Comparison of ENCODE assay signal across 14 mouse cellular contexts in the genomic region with DNA sequence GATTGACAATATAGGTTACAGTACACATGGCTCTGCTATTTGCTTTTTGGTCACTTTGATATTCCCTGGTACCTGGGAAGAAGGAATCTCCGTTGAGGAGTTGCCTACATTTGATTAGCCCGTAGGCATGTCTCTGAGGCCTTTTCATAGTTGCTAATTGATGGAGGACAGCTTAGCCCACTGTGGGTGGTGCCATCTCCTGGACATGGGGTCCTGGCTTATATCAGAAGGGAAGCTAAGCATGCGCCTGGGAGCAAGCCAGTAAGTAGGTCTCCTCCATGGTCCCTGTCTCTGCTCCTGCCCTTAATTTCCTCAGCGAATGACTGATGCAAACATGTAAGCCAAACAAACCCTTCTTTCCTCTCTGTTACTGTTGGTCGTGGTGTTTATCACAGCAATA.
A peak's percentile ranks its signal among the peaks of the same experiment; 100 is the strongest.
DNase-seq lines count a peak whose midpoint lies in the region; ATAC-seq and TF ChIP-seq lines count a peak whose summit lies in the region.
"Had no signal": no experiment of that assay in that cellular context is flagged by ENCODE, and none has a peak within 500 bp of the region (broad histone marks: within the 10 kb centered on the region; RNA-seq: fewer than 3 reads in every experiment).

No protein-coding gene starts in this region.

- no peak for TF ChIP-seq CTCF in gastrocnemius, adult 2 months (IDR thresholded peaks at IDR 0.05)
- TF ChIP-seq CTCF in liver, adult 2 months (IDR thresholded peaks at IDR 0.05; ENCODE audit: low read depth, low read length): no peak
- TF ChIP-seq CTCF in CH12.LX (conservative IDR thresholded peaks at IDR 0.05 in 1 of 2, IDR thresholded peaks at IDR 0.05 in 1 of 2; ENCODE audit: low read depth in 2 of 2, low read length in 2 of 2): no peak

- WGBS in liver, adult 2 months: 71% methylated on average over 5 of the region's 5 CpGs
- 84% methylated on average over 5 of the region's 5 CpGs for WGBS in liver, embryonic 11.5 days

- H3K9ac ChIP-seq in liver, adult 2 months (ENCODE audit: low read depth, low read length): no peak overlapping the region
- H3K9ac ChIP-seq in liver, embryonic 11.5 days (ENCODE audit: low read depth, low read length): no peak overlapping the region
- no peak overlapping the region for H3K9ac ChIP-seq in CH12.LX (ENCODE audit: insufficient read depth, low read depth)
- H3K9ac ChIP-seq: embryonic facial prominence, embryonic 15.5 days; heart, embryonic 15.5 days; hindbrain, embryonic 14.5 days had no signal

- TF ChIP-seq POLR2A in liver, adult 2 months (IDR thresholded peaks at IDR 0.05; ENCODE audit: extremely low read depth, insufficient read depth, low read length): no peak
- no peak for TF ChIP-seq POLR2A in CH12.LX (IDR thresholded peaks at IDR 0.05; ENCODE audit: low read depth, low read length)

- no peak overlapping the region for H3K4me2 ChIP-seq in liver, embryonic 11.5 days
- H3K4me2 ChIP-seq in CH12.LX (ENCODE audit: insufficient read depth, low read depth, poor library complexity, severe bottlenecking): no peak overlapping the region
- H3K4me2 ChIP-seq: embryonic facial prominence, embryonic 15.5 days; heart, embryonic 11.5 days; heart, embryonic 15.5 days; hindbrain, embryonic 14.5 days had no signal

- ATAC-seq in liver, embryonic 11.5 days (replicated peaks; ENCODE audit: low FRiP score): no peak

- peak overlapping the region; percentile 73 for H3K27ac ChIP-seq in gastrocnemius, adult 2 months
- H3K27ac ChIP-seq in liver, adult 2 months (replicated peaks; ENCODE audit: insufficient read depth, low read depth, low read length): peak overlapping the region; percentile 42; the same call in 1 of the 2 replicates
- no peak overlapping the region for H3K27ac ChIP-seq in liver, embryonic 11.5 days (ENCODE audit: low read depth, low read length)
- H3K27ac ChIP-seq in CH12.LX (ENCODE audit: insufficient read depth, low read depth): peak overlapping the region; percentile 21; the same call in 1 of the 2 replicates
- peak overlapping the region; percentile 15; the same call in 1 of the 2 replicates for H3K27ac ChIP-seq in brown adipose tissue, adult 24 weeks (replicated peaks; ENCODE audit: low read depth, low read length)
- H3K27ac ChIP-seq: embryonic facial prominence, embryonic 15.5 days; heart, embryonic 15.5 days; hindbrain, embryonic 14.5 days had no signal

- no peaks in the 10 kb centered on the region for H3K36me3 ChIP-seq in liver, adult 2 months (ENCODE audit: control insufficient read depth, insufficient read depth, low read length)
- H3K36me3 ChIP-seq in liver, embryonic 11.5 days (ENCODE audit: control insufficient read depth, insufficient read depth, low read length): no peaks in the 10 kb centered on the region
- peaks cover 16 to 47% of the 10 kb centered on the region in 2 experiments for H3K36me3 ChIP-seq in CH12.LX (replicated peaks in 1 of 2; ENCODE audit: control insufficient read depth in 1 of 2, insufficient read depth in 1 of 2, low read length in 1 of 2)
- H3K36me3 ChIP-seq: embryonic facial prominence, embryonic 15.5 days; heart, embryonic 15.5 days; hindbrain, embryonic 10.5 days had no signal

- TF ChIP-seq RAD21 in CH12.LX (IDR thresholded peaks at IDR 0.05; ENCODE audit: low read depth, low read length): no peak; the same call in none of the 2 replicates

- no peaks in the 10 kb centered on the region for H3K9me3 ChIP-seq in liver, embryonic 11.5 days (ENCODE audit: control insufficient read depth, low read length)
- H3K9me3 ChIP-seq in CH12.LX (replicated peaks; ENCODE audit: low read length): peaks cover 8% of the 10 kb centered on the region
- H3K9me3 ChIP-seq: embryonic facial prominence, embryonic 15.5 days; heart, embryonic 15.5 days; hindbrain, embryonic 10.5 days had no signal

- DNase-seq in gastrocnemius, adult 2 months: no peak
- DNase-seq in gastrocnemius, adult 18-20 months (ENCODE audit: low spot score): no peak
- DNase-seq in liver, adult 2 months (ENCODE audit: extremely low read depth, low read depth, low spot score): no peak
- DNase-seq in liver, embryonic 11.5 days (ENCODE audit: low spot score): no peak
- no peak for DNase-seq in CH12.LX (ENCODE audit: extremely low read depth)
- DNase-seq in ovary, postnatal 14 days (ENCODE audit: low spot score): no peak
- DNase-seq: cerebellum, adult 8-10 months had no signal

- dilution Hi-C loops in CH12.LX (cut with MboI; ENCODE audit: extremely low pct_ligation_motif_present, extremely low pct_unique_long_range_greater_than_20kb, low sequenced_read_pairs): no loop called here

- intact Hi-C loops in gastrocnemius, adult 2 months (cut with DNase I): no loop called here

- H3K4me1 ChIP-seq in liver, adult 2 months (ENCODE audit: control insufficient read depth, insufficient read depth, low read length): peaks cover 23% of the 10 kb centered on the region
- peaks cover 3% of the 10 kb centered on the region; the same call in 1 of the 2 replicates for H3K4me1 ChIP-seq in liver, embryonic 11.5 days (replicated peaks; ENCODE audit: control insufficient read depth, insufficient read depth, low read length)
- H3K4me1 ChIP-seq in CH12.LX (ENCODE audit: control insufficient read depth in 1 of 2, insufficient read depth in 2 of 2): peaks cover 35 to 95% of the 10 kb centered on the region in 2 experiments
- H3K4me1 ChIP-seq in brown adipose tissue, adult 24 weeks (ENCODE audit: control insufficient read depth, insufficient read depth, insufficient read length, low read length): peaks cover 14% of the 10 kb centered on the region; the same call in 1 of the 2 replicates

- H3K4me3 ChIP-seq in gastrocnemius, adult 2 months: no peak overlapping the region
- no peak overlapping the region for H3K4me3 ChIP-seq in liver, adult 2 months (ENCODE audit: insufficient read depth, low read depth, low read length)
- H3K4me3 ChIP-seq in liver, embryonic 11.5 days (ENCODE audit: low read depth, low read length): no peak overlapping the region
- no peak overlapping the region for H3K4me3 ChIP-seq in CH12.LX (replicated peaks in 1 of 3; ENCODE audit: low read depth in 2 of 3, low read length in 2 of 3, poor library complexity in 1 of 3)
- no peak overlapping the region for H3K4me3 ChIP-seq in brown adipose tissue, adult 24 weeks (ENCODE audit: insufficient read depth, low read depth, low read length)
- H3K4me3 ChIP-seq: embryonic facial prominence, embryonic 15.5 days; erythroblast, embryonic 14.5 days; heart, embryonic 15.5 days; hindbrain, embryonic 10.5 days had no signal

- in situ Hi-C loops in CH12.LX (cut with MboI; ENCODE audit: low pct_ligation_motif_present, low pct_unique_long_range_greater_than_20kb, low sequenced_read_pairs): loop anchor here (25.0 kb wide), 1 partner anchor 846 kb away; no protein-coding TSS in a partner anchor

- TF ChIP-seq EP300 in CH12.LX (IDR thresholded peaks at IDR 0.05; ENCODE audit: low read length): no peak

- no peaks in the 10 kb centered on the region for H3K79me2 ChIP-seq in liver, adult 2 months (ENCODE audit: control insufficient read depth, insufficient read depth, low read length)
- no peaks in the 10 kb centered on the region; the same call in 1 of the 2 replicates for H3K79me2 ChIP-seq in CH12.LX (replicated peaks; ENCODE audit: control insufficient read depth, extremely low read depth, insufficient read depth, poor library complexity, severe bottlenecking)

- no peaks in the 10 kb centered on the region for H3K27me3 ChIP-seq in liver, adult 2 months (ENCODE audit: control insufficient read depth, insufficient read depth, low read length)
- no peaks in the 10 kb centered on the region for H3K27me3 ChIP-seq in liver, embryonic 11.5 days (replicated peaks; ENCODE audit: control insufficient read depth, insufficient read depth, low read length)
- no peaks in the 10 kb centered on the region for H3K27me3 ChIP-seq in CH12.LX (replicated peaks)
- H3K27me3 ChIP-seq: embryonic facial prominence, embryonic 15.5 days; heart, embryonic 15.5 days had no signal

TF ChIP-seq in CH12.LX, 34 proteins besides CTCF, POLR2A, EP300 and RAD21:
- no peak for TF ChIP-seq GABPA (IDR thresholded peaks at IDR 0.05; ENCODE audit: insufficient replicate concordance, low read depth, low read length)
